Mouse (Mus musculus): ENCODE measurements around the gene Rasgrf1. TPM values are rescaled to one million over a fixed set of nuclear protein-coding genes. Genes with fewer than 3 reads are reported as not detected.

The Rasgrf1 gene
- total RNA-seq, 2 experiments from 2014 or later: 0.06 TPM; not detected in 1

DNA sequence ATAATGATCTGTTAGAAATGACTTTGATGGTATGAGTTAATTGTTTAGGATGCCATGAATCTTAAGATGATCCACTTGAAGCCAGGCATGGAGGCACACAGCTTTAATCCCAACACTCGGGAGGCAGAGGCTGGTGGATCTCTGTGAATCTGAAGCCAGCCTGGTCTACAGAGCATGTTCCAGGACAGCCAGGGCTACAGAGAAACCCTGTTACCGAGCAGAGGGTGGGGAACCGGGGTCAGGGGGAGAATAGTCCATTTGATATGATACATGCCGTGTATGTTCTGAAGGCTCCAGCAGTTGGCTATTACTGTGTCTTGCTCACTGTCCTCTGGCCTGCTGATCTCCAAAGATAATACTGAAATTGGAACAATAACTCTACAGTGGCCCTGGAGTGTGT is 54.4 kb downstream of the Rasgrf1 start:
- DNase-seq (ENCODE audit: low spot score): no peak
- intact Hi-C loops (cut with DNase I): no loop called here

DNA sequence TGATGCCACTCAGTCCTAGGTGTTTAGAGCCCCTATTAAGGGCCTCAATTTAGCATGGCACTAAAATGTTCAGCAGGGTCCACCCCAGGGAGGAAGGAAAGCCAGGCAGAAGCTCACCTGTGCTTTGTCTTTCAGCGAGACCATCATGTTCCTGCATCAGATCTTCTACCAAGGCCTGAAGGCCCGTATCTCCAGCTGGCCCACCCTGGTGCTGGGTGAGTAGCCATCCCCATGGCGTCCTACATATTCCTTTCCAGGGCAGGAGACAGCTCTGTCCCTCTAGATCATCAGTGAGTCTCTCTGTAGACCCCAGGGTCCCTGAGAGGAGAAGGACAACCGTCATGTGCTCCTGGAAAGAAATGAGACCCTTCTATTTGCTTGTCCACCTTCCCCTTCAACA is 58.0 kb downstream of the Rasgrf1 start:
- no peak for DNase-seq (ENCODE audit: low spot score)
- intact Hi-C loops (cut with DNase I): no loop called here

- intact Hi-C loops (cut with DNase I): no loop called here
- DNase-seq (ENCODE audit: low spot score): no peak
These were observed 59.2 kb downstream of the Rasgrf1 start for GRCm38 (mm10) chr9:89968836-89969450.

- intact Hi-C loops (cut with DNase I): loop anchor here (10.0 kb wide), 1 partner anchor 265 kb away; the partner anchor contains the start of gene Tmed3
- no peak for DNase-seq (ENCODE audit: low spot score)
These were observed 60.6 kb downstream of the Rasgrf1 start for GRCm38 (mm10) chr9:89970271-89970670.

DNA sequence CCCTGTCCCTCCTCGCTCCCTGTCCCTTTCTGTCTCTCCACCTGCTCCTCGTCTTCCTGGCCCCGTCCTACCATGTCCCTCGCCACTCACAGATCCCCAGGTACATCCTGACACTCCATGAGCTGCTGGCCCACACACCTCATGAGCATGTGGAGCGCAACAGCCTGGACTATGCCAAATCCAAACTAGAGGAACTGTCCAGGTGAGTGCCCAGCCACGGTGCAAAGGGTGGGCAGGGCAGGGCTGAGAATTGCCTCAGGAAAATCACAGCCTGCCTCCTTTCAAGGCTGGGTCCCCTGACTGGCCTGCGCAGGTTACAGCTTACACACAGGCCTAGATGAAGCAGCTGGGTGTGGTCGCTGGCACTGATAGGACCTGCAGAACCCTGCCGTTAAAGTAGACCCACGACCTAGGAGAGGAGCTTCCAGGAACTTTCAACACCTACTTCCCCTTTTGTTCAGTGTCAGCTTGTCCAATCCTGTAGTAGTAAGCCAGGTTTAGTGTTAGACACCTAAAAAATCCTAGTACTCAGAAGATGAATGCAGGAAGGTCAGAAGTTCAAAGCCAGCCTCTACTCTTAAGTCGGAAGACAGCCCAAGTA is 61.3 kb downstream of the Rasgrf1 start:
- intact Hi-C loops (cut with DNase I): loop anchor here (10.0 kb wide), 1 partner anchor 266 kb away; the partner anchor contains the start of gene Tmed3
- DNase-seq (ENCODE audit: low spot score): no peak

GRCm38 (mm10) chr9:89972321-89972720 is 62.6 kb downstream of the Rasgrf1 start:
- intact Hi-C loops (cut with DNase I): loop anchor here (2.0 to 10.0 kb wide), 2 partner anchors 146 to 268 kb away; partner anchors contain the start of gene Tmed3
- no peak for DNase-seq (ENCODE audit: low spot score)

- no peak for DNase-seq (ENCODE audit: low spot score)
- intact Hi-C loops (cut with DNase I): loop anchor here (2.0 to 10.0 kb wide), 2 partner anchors 147 to 269 kb away; partner anchors contain the start of gene Tmed3
These were observed 64.1 kb downstream of the Rasgrf1 start for GRCm38 (mm10) chr9:89973856-89974255.

DNA sequence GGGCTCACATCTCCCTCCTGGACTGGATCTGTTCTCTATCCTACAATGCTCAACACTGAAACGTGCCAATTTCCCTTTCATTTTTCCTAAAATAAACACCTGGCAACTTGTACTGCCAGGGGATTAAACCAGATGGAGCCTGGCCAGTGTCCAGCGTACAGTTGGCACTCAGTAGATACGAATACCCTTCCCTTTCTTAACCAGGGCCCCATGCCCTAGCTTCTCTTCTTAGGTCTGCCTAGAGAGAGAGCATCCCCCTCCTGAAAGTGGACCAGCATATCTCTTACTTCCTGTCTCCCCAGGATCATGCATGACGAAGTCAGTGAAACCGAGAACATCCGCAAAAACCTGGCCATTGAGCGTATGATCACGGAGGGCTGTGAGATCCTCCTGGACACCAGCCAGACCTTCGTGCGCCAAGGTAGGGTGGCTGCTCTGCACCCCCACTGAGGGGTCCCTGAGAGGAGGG is 64.8 kb downstream of the Rasgrf1 start:
- no peak for DNase-seq (ENCODE audit: low spot score)
- intact Hi-C loops (cut with DNase I): loop anchor here (10.0 kb wide), 1 partner anchor 270 kb away; the partner anchor contains the start of gene Tmed3

GRCm38 (mm10) chr9:89976366-89976940 is 66.7 kb downstream of the Rasgrf1 start:
- no peak for DNase-seq (ENCODE audit: low spot score)
- intact Hi-C loops (cut with DNase I): loop anchor here (10.0 kb wide), 1 partner anchor 272 kb away; the partner anchor contains the start of gene Tmed3

GRCm38 (mm10) chr9:89979248-89979647 is 69.5 kb downstream of the Rasgrf1 start:
- no peak for DNase-seq (ENCODE audit: low spot score)

DNA sequence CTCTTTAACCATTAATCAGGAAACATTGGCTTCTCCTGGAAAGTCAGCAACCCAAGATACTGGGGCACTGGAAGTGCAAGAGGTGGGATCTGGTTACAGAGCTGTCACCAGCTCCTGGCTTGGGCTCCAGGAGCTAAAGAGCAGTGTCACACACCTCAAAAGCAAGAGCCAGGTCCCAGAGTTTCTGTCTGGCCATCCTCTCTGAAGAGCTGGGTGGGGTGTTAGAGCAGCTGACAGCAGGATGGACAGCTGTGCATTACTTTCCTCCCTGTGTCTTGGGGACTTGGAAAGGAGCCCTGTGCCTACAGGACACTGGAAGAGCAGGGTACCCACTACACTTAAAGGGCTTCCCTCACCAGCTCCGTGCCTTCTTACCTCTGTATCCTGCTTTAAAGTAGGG is 72.5 kb downstream of the Rasgrf1 start:
- no peak for DNase-seq (ENCODE audit: low spot score)
- intact Hi-C loops (cut with DNase I): no loop called here

More at GRCm38 (mm10) chr9:89979248-89979647, 69.5 kb downstream of the Rasgrf1 start:
- intact Hi-C loops (cut with DNase I): loop anchor here (10.0 kb wide), 1 partner anchor 274 kb away; the partner anchor contains the start of gene Tmed3

GRCm38 (mm10) chr9:89988053-89988452 is 78.3 kb downstream of the Rasgrf1 start:
- intact Hi-C loops (cut with DNase I): loop anchor here (5.0 kb wide), 1 partner anchor 89 kb away; no protein-coding TSS in a partner anchor
- no peak for DNase-seq (ENCODE audit: low spot score)

- no peak for DNase-seq (ENCODE audit: low spot score)
- intact Hi-C loops (cut with DNase I): loop anchor here (5.0 kb wide), 1 partner anchor 88 kb away; no protein-coding TSS in a partner anchor
These were observed 79.3 kb downstream of the Rasgrf1 start for GRCm38 (mm10) chr9:89988811-89989528.

DNA sequence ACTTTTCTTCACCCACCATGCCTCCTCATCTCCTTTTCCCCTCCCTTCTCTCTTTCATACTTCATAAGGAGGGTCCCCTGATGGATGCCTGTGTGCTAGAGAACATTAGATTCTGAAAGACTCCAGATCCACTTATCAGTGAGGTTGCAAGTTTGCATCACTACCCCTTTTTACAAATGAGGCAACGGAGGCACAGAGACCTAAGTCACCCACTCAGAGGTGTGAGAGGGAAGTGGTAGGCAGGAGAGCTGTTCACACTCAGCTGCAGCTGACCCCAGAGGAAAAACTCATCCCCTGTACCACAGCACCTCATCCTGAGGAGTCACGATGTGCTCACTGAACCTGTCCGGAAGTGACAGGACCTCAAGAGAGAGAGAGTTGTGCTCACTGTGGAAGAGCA is 96.7 kb downstream of the Rasgrf1 start:
- intact Hi-C loops (cut with DNase I): no loop called here
- no peak for DNase-seq (ENCODE audit: low spot score)

GRCm38 (mm10) chr9:90007094-90007493 is 97.4 kb downstream of the Rasgrf1 start:
- DNase-seq (ENCODE audit: low spot score): no peak
- intact Hi-C loops (cut with DNase I): no loop called here

GRCm38 (mm10) chr9:90008138-90008537 is 98.4 kb downstream of the Rasgrf1 start:
- no peak for DNase-seq (ENCODE audit: low spot score)
- intact Hi-C loops (cut with DNase I): no loop called here

GRCm38 (mm10) chr9:90011849-90012248 is 102.1 kb downstream of the Rasgrf1 start:
- intact Hi-C loops (cut with DNase I): no loop called here
- no peak for DNase-seq (ENCODE audit: low spot score)

DNA sequence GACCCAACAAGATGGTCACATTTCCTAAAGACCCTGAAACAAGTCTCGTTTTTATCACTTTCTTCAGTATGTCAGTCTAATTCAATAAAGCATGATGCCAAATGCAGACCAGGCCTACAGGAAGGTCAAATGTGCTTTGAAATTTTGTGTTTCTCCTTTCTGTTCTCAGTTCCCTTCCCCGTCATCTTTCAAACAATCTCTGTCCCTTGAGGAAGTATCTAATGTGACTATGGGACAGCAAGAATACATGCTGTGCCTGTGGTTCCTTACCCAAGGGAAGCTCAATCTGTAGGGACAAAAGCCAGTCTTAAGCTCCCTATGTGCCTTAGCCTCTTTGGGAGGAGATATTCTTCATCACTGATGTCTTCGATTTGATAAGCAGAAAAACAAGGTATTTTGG is 104.9 kb downstream of the Rasgrf1 start:
- DNase-seq (ENCODE audit: low spot score): no peak
- intact Hi-C loops (cut with DNase I): no loop called here

DNA sequence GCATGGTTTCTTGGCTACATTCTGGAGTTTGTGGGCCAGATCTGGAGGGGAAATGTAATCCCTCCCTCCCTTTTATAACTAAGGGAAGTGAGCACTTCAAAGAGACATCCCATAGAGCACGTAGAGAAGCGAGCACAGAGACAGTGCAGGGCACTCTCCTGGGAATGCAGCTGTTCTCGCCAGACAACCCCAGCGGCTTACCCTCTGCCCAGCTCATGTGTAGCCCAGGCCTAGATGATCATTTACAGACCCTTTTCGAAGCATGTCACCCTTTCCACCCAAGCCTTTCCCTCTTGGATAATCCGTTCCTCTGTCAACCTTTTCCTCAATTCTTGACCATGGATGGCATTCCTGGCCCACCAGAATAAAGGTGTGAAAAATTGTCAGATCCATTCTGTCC is 106.5 kb downstream of the Rasgrf1 start:
- intact Hi-C loops (cut with DNase I): no loop called here

DNA sequence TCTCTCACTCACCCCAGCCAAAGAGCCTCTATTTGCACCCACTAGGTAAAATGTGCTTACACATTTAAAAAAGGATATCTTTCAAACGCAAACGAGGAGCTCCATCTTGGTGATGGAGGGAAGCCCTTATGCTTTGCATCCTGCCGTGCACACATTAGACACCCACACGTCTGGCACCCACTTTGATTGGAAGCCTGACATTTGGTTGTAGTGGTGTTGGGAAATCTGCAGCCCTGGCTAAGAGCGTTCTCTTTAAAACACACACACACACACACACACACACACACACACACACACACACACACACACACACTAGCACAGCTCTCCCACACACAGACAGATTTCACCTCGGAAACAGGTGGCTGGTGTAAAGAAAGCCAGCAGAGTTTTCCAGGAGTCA is 111.2 kb downstream of the Rasgrf1 start:
- no peak for DNase-seq (ENCODE audit: low spot score)
- intact Hi-C loops (cut with DNase I): no loop called here

More for the DNA sequence above, 106.5 kb downstream of the Rasgrf1 start:
- no peak for DNase-seq (ENCODE audit: low spot score)
